Mouse (Mus musculus) liver, postnatal 0 days (tissue): ENCODE data around the gene Dad1. TPM values are rescaled to one million over a fixed set of nuclear protein-coding genes. Genes with fewer than 3 reads are reported as not detected.

Experiments
- ATAC-seq: fragments of 200-750 bp; cut with Nextera tagmentation; 2 replicates; pipeline ENCODE4 v1.8.0; 2017; ENCODE audit warnings: mild to moderate bottlenecking, moderate library complexity
- DNase-seq: peaks from one replicate; pipeline ENCODE4 v3.0.0-alpha.2; 2016
- H3K27ac ChIP-seq: fragments of 300-500 bp; sonication (generic); 2 replicates; pipeline ENCODE4 v1.5.1; 2014; ENCODE audit warnings: antibody characterized with exemption, moderate library complexity, mild to moderate bottlenecking, low read depth
- H3K27me3 ChIP-seq: fragments of 300-500 bp; sonication (generic); 2 replicates; pipeline ENCODE4 v1.6.1; 2014; ENCODE audit warnings: low read length, control low read depth, mixed read lengths; ENCODE audit not compliant: insufficient read depth
- H3K36me3 ChIP-seq: fragments of 300-500 bp; sonication (generic); replicated peaks from 2 replicates; pipeline ENCODE4 v1.6.1; 2014; ENCODE audit warnings: mild to moderate bottlenecking, control low read depth, low read length, moderate library complexity, mixed read lengths; ENCODE audit not compliant: insufficient read depth
- H3K4me1 ChIP-seq: fragments of 300-500 bp; sonication (generic); 2 replicates; pipeline ENCODE4 v1.6.1; 2014; ENCODE audit warnings: antibody characterized with exemption, mild to moderate bottlenecking, control low read depth; ENCODE audit not compliant: insufficient read depth
- H3K4me2 ChIP-seq: fragments of 300-500 bp; sonication (generic); 2 replicates; pipeline ENCODE4 v1.6.1; 2014; ENCODE audit warnings: low read depth, mild to moderate bottlenecking, low read length, moderate library complexity, mixed read lengths
- H3K4me3 ChIP-seq: fragments of 300-500 bp; sonication (generic); 2 replicates; pipeline ENCODE4 v1.5.1; 2014; ENCODE audit warnings: low read depth, low read length
- H3K9ac ChIP-seq: fragments of 300-500 bp; sonication (generic); replicated peaks from 2 replicates; pipeline ENCODE4 v1.6.1; 2014; ENCODE audit warnings: mild to moderate bottlenecking, moderate library complexity
- H3K9me3 ChIP-seq: fragments of 300-500 bp; sonication (generic); 2 replicates; pipeline ENCODE4 v1.6.1; 2016; ENCODE audit warnings: mild to moderate bottlenecking, control low read depth, low read length, mixed read lengths
- CTCF ChIP-seq: sonication (generic); IDR thresholded peaks from 2 replicates; pipeline ENCODE4 v1.5.1; 2016; ENCODE audit warnings: antibody characterized with exemption, low read depth
- EP300 ChIP-seq: IDR thresholded peaks from 2 replicates; pipeline ENCODE4 v1.6.1; 2016; ENCODE audit warnings: antibody characterized with exemption, low read depth, mild to moderate bottlenecking
- WGBS: fragments of 180-500 bp; shearing (Covaris S2); extraction: QIAGEN DNeasy Blood & Tissue Kit; methylation state at CpG from one replicate; pipeline ENCODE4 v1.1.7; 2014; ENCODE audit not compliant: insufficient replicate concordance; 5-methylcytosine and 5-hydroxymethylcytosine counted together
- polyA plus RNA-seq: library from polyadenylated mRNA; unstranded; fragments of >200 nt; fragmentation: Nextera tagmentation; extraction: Ambion mirVana; gene quantifications from 2 replicates; pipeline ENCODE4 v1.2.1, GENCODE M21; 2015

Dad1 gene
- polyA plus RNA-seq, 1 experiment from 2014 or later = 226 TPM

GRCm38 (mm10) chr14:54271976-54272606 lies 18.2 kb upstream of the Dad1 start:
- no peak for ATAC-seq
- no peak overlapping the region for H3K9ac ChIP-seq
- no peak for DNase-seq
- TF ChIP-seq CTCF = no peak
- TF ChIP-seq EP300 = no peak
- H3K4me3 ChIP-seq = no peak overlapping the region
- no peaks in the 10 kb centered on the region for H3K4me1 ChIP-seq
- H3K36me3 ChIP-seq = peaks cover 11% of the 10 kb centered on the region; the same call in 1 of the 2 replicates
- no peaks in the 10 kb centered on the region for H3K9me3 ChIP-seq
- H3K27me3 ChIP-seq = no peaks in the 10 kb centered on the region
- no peak overlapping the region for H3K4me2 ChIP-seq
- no peak overlapping the region for H3K27ac ChIP-seq
- WGBS = 67% methylated on average over 3 of the region's 3 CpGs

GRCm38 (mm10) chr14:54270413-54270812 lies 16.5 kb upstream of the Dad1 start:
- TF ChIP-seq EP300 (no peak), CTCF (no peak)
- no peak overlapping the region for H3K4me3 ChIP-seq
- no peak overlapping the region for H3K9ac ChIP-seq
- peaks cover 11% of the 10 kb centered on the region; the same call in 1 of the 2 replicates for H3K36me3 ChIP-seq
- WGBS = 82% methylated on average over 3 of the region's 3 CpGs
- H3K27me3 ChIP-seq = no peaks in the 10 kb centered on the region
- ATAC-seq (no peak), DNase-seq (no peak)
- no peaks in the 10 kb centered on the region for H3K9me3 ChIP-seq
- no peak overlapping the region for H3K4me2 ChIP-seq
- no peaks in the 10 kb centered on the region for H3K4me1 ChIP-seq
- H3K27ac ChIP-seq = no peak overlapping the region

GRCm38 (mm10) chr14:54269566-54269965 lies 15.7 kb upstream of the Dad1 start:
- Histone ChIP-seq H3K27me3 (no peaks in the 10 kb centered on the region), H3K36me3 (peaks cover 17% of the 10 kb centered on the region; the same call in 1 of the 2 replicates), H3K4me1 (no peaks in the 10 kb centered on the region), H3K9ac (no peak overlapping the region), H3K4me3 (no peak overlapping the region), H3K27ac (no peak overlapping the region), H3K9me3 (no peaks in the 10 kb centered on the region), H3K4me2 (no peak overlapping the region)
- 83% methylated on average over 3 of the region's 3 CpGs for WGBS
- TF ChIP-seq CTCF (no peak), EP300 (no peak)
- ATAC-seq (no peak), DNase-seq (no peak)

- DNase-seq (no peak), ATAC-seq (no peak)
- Histone ChIP-seq H3K27ac (no peak overlapping the region), H3K4me3 (no peak overlapping the region), H3K4me2 (no peak overlapping the region), H3K9ac (no peak overlapping the region), H3K36me3 (peaks cover 27% of the 10 kb centered on the region; the same call in 1 of the 2 replicates), H3K27me3 (no peaks in the 10 kb centered on the region), H3K4me1 (no peaks in the 10 kb centered on the region), H3K9me3 (no peaks in the 10 kb centered on the region)
- no peak for TF ChIP-seq EP300
- TF ChIP-seq CTCF = no peak
- WGBS = 85% methylated on average over 10 of the region's 10 CpGs
Observed at GRCm38 (mm10) chr14:54267966-54268365, 14.1 kb upstream of the Dad1 start.

GRCm38 (mm10) chr14:54265951-54266350 lies 12.0 kb upstream of the Dad1 start:
- 77% methylated on average over 6 of the region's 6 CpGs for WGBS
- no peaks in the 10 kb centered on the region for H3K27me3 ChIP-seq
- no peaks in the 10 kb centered on the region for H3K9me3 ChIP-seq
- H3K4me3 ChIP-seq = no peak overlapping the region
- ATAC-seq = no peak
- H3K9ac ChIP-seq = no peak overlapping the region
- DNase-seq = no peak
- no peak overlapping the region for H3K27ac ChIP-seq
- peaks cover 32% of the 10 kb centered on the region; the same call in 1 of the 2 replicates for H3K36me3 ChIP-seq
- H3K4me2 ChIP-seq = no peak overlapping the region
- TF ChIP-seq EP300 (no peak), CTCF (no peak)
- H3K4me1 ChIP-seq = no peaks in the 10 kb centered on the region

- DNase-seq (no peak), ATAC-seq (no peak)
- WGBS = 76% methylated on average over 10 of the region's 10 CpGs
- no peak overlapping the region for H3K4me3 ChIP-seq
- no peak overlapping the region for H3K27ac ChIP-seq
- H3K9me3 ChIP-seq = no peaks in the 10 kb centered on the region
- H3K36me3 ChIP-seq = peaks cover 32% of the 10 kb centered on the region; the same call in 1 of the 2 replicates
- no peak overlapping the region for H3K4me2 ChIP-seq
- H3K9ac ChIP-seq = no peak overlapping the region
- no peak for TF ChIP-seq CTCF
- no peak for TF ChIP-seq EP300
- peaks cover 7% of the 10 kb centered on the region; the same call in 1 of the 2 replicates for H3K4me1 ChIP-seq
- no peaks in the 10 kb centered on the region for H3K27me3 ChIP-seq
Observed at GRCm38 (mm10) chr14:54265093-54265492, 11.2 kb upstream of the Dad1 start.
